Mouse (Mus musculus) kidney, adult 2 months (tissue): ENCODE measurements around the gene Hist1h2bn.
A peak's percentile ranks its signal among the peaks of the same experiment; 100 is the strongest.
"Not testable (repeated sequence)": the region's sequence is repeated elsewhere in the genome, so short reads cannot be mapped to it uniquely, and the experiment has no call there.

Experiments
- CTCF ChIP-seq: fragments of 200-500 bp; conservative IDR thresholded peaks from 2 replicates; pipeline ENCODE4 v1.5.1; 2011; ENCODE audit warnings: low read depth, mild to moderate bottlenecking, control low read depth, low read length, moderate library complexity, mixed read lengths; ENCODE audit not compliant: insufficient read depth, insufficient read length
- POLR2A ChIP-seq: fragments of 200-500 bp; IDR thresholded peaks from one replicate; pipeline ENCODE4 v1.6.1; 2011; ENCODE audit warnings: low read depth, low read length, control low read depth

GRCm38 (mm10) chr13:21721757-21722372, 32.1 kb upstream of the Hist1h2bn start, which contains the start of gene Hist1h2bm:
- TF ChIP-seq POLR2A: peak; percentile 24
- TF ChIP-seq CTCF: not testable (repeated sequence)
